Mouse (Mus musculus) CH12.LX (cell line): ENCODE measurements around the gene Lzts3. TPM values are rescaled to one million over a fixed set of nuclear protein-coding genes. Genes with fewer than 3 reads are reported as not detected.

ENCODE experiments used
- DNase-seq: peaks from one replicate; pipeline ENCODE4 v3.0.0-alpha.2; 2013; ENCODE audit errors: extremely low read depth
- H3K27ac ChIP-seq: 2 replicates; pipeline ENCODE4 v1.5.1; 2012; ENCODE audit warnings: low read depth, mild to moderate bottlenecking, control low read depth, moderate library complexity; ENCODE audit not compliant: insufficient read depth
- H3K27me3 ChIP-seq: replicated peaks from 2 replicates; pipeline ENCODE3; 2012; ENCODE audit warnings: inconsistent platforms
- H3K36me3 ChIP-seq, 2 experiments: replicated peaks in 1 of 2; 2 replicates each; pipeline versions ENCODE3 to v1.6.1; 2012; ENCODE audit warnings: inconsistent platforms in 1 of 2, low read length in 1 of 2, mild to moderate bottlenecking in 1 of 2, mixed read lengths in 1 of 2, moderate library complexity in 1 of 2; ENCODE audit not compliant: control insufficient read depth in 1 of 2, insufficient read depth in 1 of 2
- H3K4me1 ChIP-seq, 2 experiments: 2 replicates each; pipeline ENCODE4 v1.6.1; 2012; ENCODE audit warnings: inconsistent platforms in 1 of 2, moderate library complexity in 1 of 2; ENCODE audit not compliant: insufficient read depth in 2 of 2, control insufficient read depth in 1 of 2
- H3K4me2 ChIP-seq: 2 replicates; pipeline ENCODE4 v1.6.1; 2012; ENCODE audit warnings: low read depth, mild to moderate bottlenecking, control low read depth; ENCODE audit not compliant: poor library complexity, insufficient read depth, severe bottlenecking
- H3K4me3 ChIP-seq, 3 experiments: fragments of 150-350 bp in 1 of 3; sonication (generic) in 1 of 3; replicated peaks in 1 of 3; 2 replicates each; pipeline versions ENCODE3 to v1.5.1; 2011 to 2012; ENCODE audit warnings: low read depth in 2 of 3, low read length in 2 of 3, mild to moderate bottlenecking in 2 of 3, moderate library complexity in 2 of 3, control low read depth in 1 of 3, improper control_type of control experiment in 1 of 3, inconsistent platforms in 1 of 3, mixed read lengths in 1 of 3; ENCODE audit not compliant: poor library complexity in 1 of 3
- H3K79me2 ChIP-seq: replicated peaks from 2 replicates; pipeline ENCODE4 v1.6.1; 2012; ENCODE audit warnings: mild to moderate bottlenecking, moderate library complexity; ENCODE audit not compliant: control insufficient read depth, poor library complexity, insufficient read depth, severe bottlenecking; ENCODE audit errors: extremely low read depth
- H3K9ac ChIP-seq: 2 replicates; pipeline ENCODE4 v1.6.1; 2012; ENCODE audit warnings: low read depth, mild to moderate bottlenecking, control low read depth, moderate library complexity; ENCODE audit not compliant: insufficient read depth
- H3K9me3 ChIP-seq: replicated peaks from 2 replicates; pipeline ENCODE3; 2012; ENCODE audit warnings: low read length, inconsistent platforms, mixed read lengths
- BHLHE40 ChIP-seq: IDR thresholded peaks from 2 replicates; pipeline ENCODE4 v1.6.1; 2011; ENCODE audit warnings: mild to moderate bottlenecking, low read depth, low read length, improper control_type of control experiment
- ELF1 ChIP-seq: IDR thresholded peaks from 2 replicates; pipeline ENCODE4 v1.6.1; 2014; ENCODE audit warnings: low read depth, mild to moderate bottlenecking, inconsistent platforms, low read length, improper control_type of control experiment
- EP300 ChIP-seq: IDR thresholded peaks from 2 replicates; pipeline ENCODE4 v1.6.1; 2011; ENCODE audit warnings: low read length, improper control_type of control experiment
- GABPA ChIP-seq: IDR thresholded peaks from 2 replicates; pipeline ENCODE4 v1.6.1; 2012; ENCODE audit warnings: low read depth, low read length, improper control_type of control experiment, inconsistent platforms; ENCODE audit not compliant: insufficient replicate concordance
- HCFC1 ChIP-seq: IDR thresholded peaks from 2 replicates; pipeline ENCODE4 v1.6.1; 2012; ENCODE audit warnings: low read depth, mild to moderate bottlenecking, inconsistent platforms, low read length, improper control_type of control experiment
- KAT2A ChIP-seq: IDR thresholded peaks from 2 replicates; pipeline ENCODE4 v1.6.1; 2012; ENCODE audit warnings: low read length, improper control_type of control experiment, inconsistent platforms; ENCODE audit not compliant: insufficient replicate concordance
- MAX ChIP-seq: IDR thresholded peaks from 2 replicates; pipeline ENCODE4 v1.6.1; 2011; ENCODE audit warnings: low read length, improper control_type of control experiment
- MAZ ChIP-seq: IDR thresholded peaks from 2 replicates; pipeline ENCODE4 v1.6.1; 2012; ENCODE audit warnings: low read depth, mild to moderate bottlenecking, inconsistent platforms, low read length, improper control_type of control experiment, moderate library complexity
- MXI1 ChIP-seq: IDR thresholded peaks from 2 replicates; pipeline ENCODE4 v1.6.1; 2011; ENCODE audit warnings: mild to moderate bottlenecking, low read depth, low read length, improper control_type of control experiment
- POLR2AphosphoS2 ChIP-seq: IDR thresholded peaks from 2 replicates; pipeline ENCODE4 v1.6.1; 2011; ENCODE audit warnings: low read depth, low read length, improper control_type of control experiment
- RCOR1 ChIP-seq: conservative IDR thresholded peaks from 2 replicates; pipeline ENCODE4 v1.6.1; 2012; ENCODE audit warnings: low read depth, mild to moderate bottlenecking, inconsistent platforms, low read length, improper control_type of control experiment
- TCF12 ChIP-seq: IDR thresholded peaks from 2 replicates; pipeline ENCODE4 v1.6.1; 2014; ENCODE audit warnings: low read depth, mild to moderate bottlenecking, inconsistent platforms, low read length, improper control_type of control experiment
- ZMIZ1 ChIP-seq: IDR thresholded peaks from 2 replicates; pipeline ENCODE4 v1.6.1; 2012; ENCODE audit warnings: low read depth, mild to moderate bottlenecking, inconsistent platforms, low read length, improper control_type of control experiment
- dilution Hi-C: fragments of 300-500 bp; cut with MboI; formaldehyde crosslinking; loops from 2 replicates; pipeline ENCODE4 v1.14.3; 2020; ENCODE audit warnings: low sequenced_read_pairs; ENCODE audit not compliant: extremely low pct_unique_long_range_greater_than_20kb, extremely low pct_ligation_motif_present
- in situ Hi-C: fragments of 300-500 bp; cut with MboI; formaldehyde crosslinking; loops from 3 replicates; pipeline ENCODE4 v1.14.3; 2019; ENCODE audit warnings: low sequenced_read_pairs, low pct_ligation_motif_present, low pct_unique_long_range_greater_than_20kb, mixed read lengths
- polyA plus RNA-seq: library from polyadenylated mRNA; unstranded; fragments of >175 nt; gene quantifications from 2 replicates; pipeline ENCODE4 v1.2.1, GENCODE M21; 2012; ENCODE audit warnings: low read depth; ENCODE audit not compliant: insufficient read length
- total RNA-seq, 2 experiments: library from RNA; depleted of rRNA; stranded (reverse); fragments of 300-350 nt in 1 of 2; fragments of >200 nt in 1 of 2; gene quantifications; 2 replicates each; pipeline ENCODE4 v1.2.3; 2012 to 2014

The Lzts3 gene
- total and polyA plus RNA-seq, 3 experiments = 1.5 to 4.2 (median 3.9) TPM

GRCm38 (mm10) chr2:130641351-130642025, 1.1 kb downstream of the Lzts3 start:
- TF ChIP-seq MXI1 (no peak), MAZ (no peak), HCFC1 (no peak), TCF12 (no peak), RCOR1 (no peak), EP300 (no peak)
- Histone ChIP-seq H3K79me2 (no peaks in the 10 kb centered on the region), H3K9me3 (no peaks in the 10 kb centered on the region), H3K27me3 (peaks cover 3% of the 10 kb centered on the region), H3K36me3 (peaks cover 0 to 15% of the 10 kb centered on the region in 2 experiments), H3K4me1 (peaks cover 4 to 22% of the 10 kb centered on the region in 2 experiments; a peak in 3 of 4 replicates), H3K4me2 (peak overlapping the region; percentile 93; the same call in 1 of the 2 replicates), H3K9ac (no peak overlapping the region), H3K4me3 (no peak overlapping the region), H3K27ac (no peak overlapping the region)
- in situ Hi-C loops (no loop called here), dilution Hi-C loops (no loop called here)
- no peak for DNase-seq

GRCm38 (mm10) chr2:130639276-130639675, 3.3 kb downstream of the Lzts3 start:
- no peak overlapping the region for H3K27ac ChIP-seq
- in situ Hi-C loops (no loop called here), dilution Hi-C loops (no loop called here)
- no peak overlapping the region for H3K9ac ChIP-seq
- no peaks in the 10 kb centered on the region for H3K9me3 ChIP-seq
- H3K27me3 ChIP-seq = peaks cover 3% of the 10 kb centered on the region
- no peak overlapping the region for H3K4me2 ChIP-seq
- H3K79me2 ChIP-seq = no peaks in the 10 kb centered on the region
- H3K4me3 ChIP-seq = no peak overlapping the region
- DNase-seq = no peak
- H3K36me3 ChIP-seq = peaks cover 3 to 29% of the 10 kb centered on the region in 2 experiments
- no peak for TF ChIP-seq MAX
- TF ChIP-seq GABPA = no peak
- TF ChIP-seq TCF12 = no peak
- no peak for TF ChIP-seq ZMIZ1
- no peak for TF ChIP-seq KAT2A
- TF ChIP-seq BHLHE40 = no peak
- no peak for TF ChIP-seq ELF1
- TF ChIP-seq POLR2AphosphoS2 = no peak
- TF ChIP-seq, all 38 proteins: peak for 0
- peaks cover 7 to 25% of the 10 kb centered on the region in 2 experiments for H3K4me1 ChIP-seq
